Mouse (Mus musculus): ENCODE results near the gene Pitpnm2. TPM values are rescaled to one million over a fixed set of nuclear protein-coding genes. Genes with fewer than 3 reads are reported as not detected.
"Not testable (repeated sequence)": the region's sequence is repeated elsewhere in the genome, so short reads cannot be mapped to it uniquely, and the experiment has no call there.

Gene Pitpnm2
- polyA plus RNA-seq, 1 experiment from 2014 or later, result 4.0 TPM

DNA sequence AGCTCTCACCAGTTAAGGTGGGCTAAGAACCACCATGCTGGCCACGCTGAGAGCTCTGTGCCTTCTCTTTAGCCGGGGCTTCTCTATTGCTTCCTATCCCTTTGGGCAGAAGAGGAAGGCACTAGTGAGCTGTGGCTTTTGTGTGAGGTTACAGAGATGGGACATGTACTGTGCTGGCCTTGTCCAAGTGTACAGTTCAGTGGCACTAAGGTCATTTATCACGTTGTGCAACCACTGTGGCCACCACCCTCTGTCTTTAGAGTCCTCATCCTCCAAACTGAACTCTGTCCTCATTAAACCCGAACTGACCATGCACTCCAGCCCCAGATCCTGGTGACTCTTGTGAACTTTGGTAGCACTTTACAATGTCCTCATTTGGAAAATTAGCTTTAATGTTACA is 23.1 kb downstream of the Pitpnm2 start:
- WGBS, result 85% methylated on average over 4 of the region's 4 CpGs
- no peaks in the 10 kb centered on the region for H3K9me3 ChIP-seq
- no peaks in the 10 kb centered on the region for H3K36me3 ChIP-seq (replicated peaks)
- H3K4me3 ChIP-seq, result no peak overlapping the region
- H3K4me1 ChIP-seq, result peaks cover 43% of the 10 kb centered on the region
- peak overlapping the region; percentile 35; the same call in 1 of the 2 replicates for H3K27ac ChIP-seq (replicated peaks)
- no peak for DNase-seq (ENCODE audit: low spot score)
- H3K27me3 ChIP-seq (replicated peaks; ENCODE audit: low read depth, poor library complexity, severe bottlenecking), result no peaks in the 10 kb centered on the region

DNA sequence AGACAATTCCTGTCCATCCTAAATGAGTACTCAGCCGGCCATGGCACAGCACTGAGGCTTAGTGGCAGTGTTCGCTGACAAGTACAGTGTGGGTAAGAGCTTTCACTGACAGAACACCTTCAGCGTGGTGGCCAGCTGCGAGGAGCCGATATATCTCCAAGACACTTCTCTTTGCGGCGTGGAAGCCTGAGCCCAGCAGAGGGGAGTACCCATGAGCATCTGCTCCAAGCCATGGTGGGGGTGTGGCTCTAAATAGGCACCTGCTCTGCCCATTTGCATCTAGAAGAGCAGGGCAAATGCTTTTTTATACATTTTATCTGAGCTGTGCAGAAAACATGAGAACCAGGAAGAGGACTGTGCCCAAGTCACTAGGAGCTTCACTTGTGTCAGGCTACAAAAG is 23.7 kb downstream of the Pitpnm2 start:
- Histone ChIP-seq H3K9me3 (no peaks in the 10 kb centered on the region), H3K36me3 (replicated peaks) (no peaks in the 10 kb centered on the region), H3K4me1 (peaks cover 43% of the 10 kb centered on the region), H3K4me3 (no peak overlapping the region), H3K27me3 (replicated peaks; ENCODE audit: low read depth, poor library complexity, severe bottlenecking) (no peaks in the 10 kb centered on the region), H3K27ac (replicated peaks) (0 out of 2 replicates have a peak overlapping the region, but pooled peaks have one; percentile 35)
- DNase-seq (ENCODE audit: low spot score), result no peak
- 91% methylated on average over 7 of the region's 7 CpGs for WGBS

DNA sequence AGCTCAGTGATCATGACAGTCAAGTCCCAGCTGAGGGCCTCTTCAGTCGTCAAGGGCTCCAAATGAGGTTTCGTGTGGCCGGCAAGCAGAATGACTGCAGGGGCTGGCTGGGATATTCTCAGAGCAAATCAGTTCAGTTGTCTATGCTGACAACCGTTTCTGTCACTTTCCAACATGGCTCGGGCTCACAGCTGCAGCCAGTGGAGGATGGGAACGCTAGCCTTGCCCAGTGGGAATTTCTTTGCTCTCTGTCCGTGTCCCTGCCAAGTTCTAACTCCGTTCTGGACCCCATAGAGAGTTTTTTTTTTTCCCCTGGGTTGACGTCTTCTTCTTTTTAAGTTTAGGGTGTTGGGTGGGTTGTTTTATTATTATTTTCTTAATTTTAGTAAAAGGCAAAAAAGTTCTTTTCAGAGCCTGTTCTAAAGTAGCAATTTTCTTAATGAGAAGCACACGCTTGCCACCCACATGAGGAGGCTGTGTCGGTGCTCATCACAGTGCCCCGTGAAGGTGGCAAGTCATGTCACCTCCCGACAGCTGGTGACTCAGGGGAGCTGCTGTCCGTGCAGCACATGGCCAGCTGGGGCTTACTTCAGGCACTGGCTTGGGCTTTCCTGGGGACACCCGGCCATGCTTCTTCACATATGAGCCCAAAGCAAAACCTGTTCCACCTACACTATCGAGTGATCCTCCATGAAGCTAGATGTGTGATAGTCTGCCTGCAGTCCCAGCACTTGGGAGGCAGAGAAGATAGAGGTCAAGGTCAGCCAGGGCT is 25.1 kb downstream of the Pitpnm2 start:
- no peaks in the 10 kb centered on the region for H3K9me3 ChIP-seq
- no peaks in the 10 kb centered on the region for H3K27me3 ChIP-seq (replicated peaks; ENCODE audit: low read depth, poor library complexity, severe bottlenecking)
- H3K36me3 ChIP-seq (replicated peaks), result no peaks in the 10 kb centered on the region
- H3K27ac ChIP-seq (replicated peaks), result no peak overlapping the region
- DNase-seq (ENCODE audit: low spot score), result no peak
- 73% methylated on average over 16 of the region's 16 CpGs for WGBS
- no peak overlapping the region for H3K4me3 ChIP-seq
- peaks cover 43% of the 10 kb centered on the region for H3K4me1 ChIP-seq

DNA sequence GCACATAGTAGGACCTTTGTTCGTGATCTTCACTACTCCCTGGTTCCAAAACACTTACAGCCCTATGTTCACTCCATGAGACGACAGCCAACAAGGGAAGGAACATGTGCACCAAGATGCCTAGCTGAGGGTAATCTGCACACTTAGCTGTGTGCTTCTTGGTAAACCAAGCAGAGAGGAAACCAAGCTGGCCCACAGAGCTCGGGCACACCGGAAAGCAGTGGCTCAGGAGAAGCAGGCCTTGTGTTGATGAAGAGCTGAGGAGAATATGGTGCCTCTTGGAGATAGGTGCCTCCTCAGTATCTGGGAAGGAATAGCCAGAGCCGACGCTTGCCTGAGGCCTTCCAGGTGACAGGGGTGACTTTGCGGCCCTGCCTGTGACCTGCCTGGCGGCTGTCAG is 26.0 kb downstream of the Pitpnm2 start:
- Histone ChIP-seq H3K4me3 (no peak overlapping the region), H3K9me3 (no peaks in the 10 kb centered on the region), H3K27ac (replicated peaks) (no peak overlapping the region), H3K4me1 (peaks cover 43% of the 10 kb centered on the region), H3K36me3 (replicated peaks) (no peaks in the 10 kb centered on the region), H3K27me3 (replicated peaks; ENCODE audit: low read depth, poor library complexity, severe bottlenecking) (no peaks in the 10 kb centered on the region)
- WGBS, result 90% methylated on average over 8 of the region's 8 CpGs
- no peak for DNase-seq (ENCODE audit: low spot score)

- DNase-seq (ENCODE audit: low spot score), result no peak
- 88% methylated on average over 11 of the region's 11 CpGs for WGBS
- Histone ChIP-seq H3K27ac (replicated peaks) (no peak overlapping the region), H3K27me3 (replicated peaks; ENCODE audit: low read depth, poor library complexity, severe bottlenecking) (no peaks in the 10 kb centered on the region), H3K4me1 (peaks cover 47% of the 10 kb centered on the region), H3K9me3 (no peaks in the 10 kb centered on the region), H3K4me3 (no peak overlapping the region), H3K36me3 (replicated peaks) (no peaks in the 10 kb centered on the region)
Observed at GRCm38 (mm10) chr5:124222696-124223095, 26.9 kb downstream of the Pitpnm2 start.

GRCm38 (mm10) chr5:124221736-124222040 is 27.9 kb downstream of the Pitpnm2 start:
- Histone ChIP-seq H3K27ac (replicated peaks) (no peak overlapping the region), H3K9me3 (no peaks in the 10 kb centered on the region), H3K4me1 (peaks cover 38% of the 10 kb centered on the region), H3K27me3 (replicated peaks; ENCODE audit: low read depth, poor library complexity, severe bottlenecking) (no peaks in the 10 kb centered on the region), H3K36me3 (replicated peaks) (no peaks in the 10 kb centered on the region), H3K4me3 (no peak overlapping the region)
- WGBS, result 88% methylated on average over 7 of the region's 7 CpGs
- DNase-seq (ENCODE audit: low spot score), result no peak

DNA sequence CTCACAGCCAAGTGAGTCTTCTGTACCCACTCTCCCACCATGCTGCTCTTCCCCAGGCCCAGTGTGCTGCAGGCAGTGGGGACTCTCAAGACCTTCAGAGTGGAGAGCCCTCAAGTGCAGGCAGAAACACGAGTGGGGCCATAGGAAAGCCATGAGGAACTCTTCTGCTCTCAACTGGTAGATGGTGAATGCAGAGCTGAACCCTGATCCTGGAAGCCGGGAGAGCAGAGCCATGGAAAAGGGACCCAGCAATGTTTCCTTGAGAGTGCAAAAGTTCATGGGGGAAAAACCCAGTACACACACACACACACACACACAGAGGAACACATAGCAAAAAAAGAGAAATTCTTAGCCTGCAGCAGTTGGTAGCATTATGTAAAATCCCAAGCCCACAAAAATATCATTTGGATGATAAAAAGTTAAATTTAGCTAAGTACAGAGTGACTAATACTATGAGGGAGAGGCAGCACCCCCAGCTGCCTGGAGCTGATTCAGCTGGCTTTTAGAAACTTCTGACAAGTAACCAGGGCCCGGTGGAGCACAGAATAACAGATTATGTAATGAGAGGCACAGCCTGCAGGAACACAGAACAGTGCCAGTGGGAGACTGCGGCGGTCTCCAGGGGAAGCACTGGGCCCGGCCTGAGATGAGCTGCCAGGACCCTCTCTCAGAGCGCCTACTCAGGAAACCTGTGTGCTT is 28.4 kb downstream of the Pitpnm2 start:
- WGBS, result 82% methylated on average over 7 of the region's 7 CpGs
- Histone ChIP-seq H3K27ac (replicated peaks) (peak overlapping the region; percentile 30; the same call in 1 of the 2 replicates), H3K36me3 (replicated peaks) (no peaks in the 10 kb centered on the region), H3K4me1 (peaks cover 33% of the 10 kb centered on the region), H3K9me3 (no peaks in the 10 kb centered on the region), H3K27me3 (replicated peaks; ENCODE audit: low read depth, poor library complexity, severe bottlenecking) (no peaks in the 10 kb centered on the region), H3K4me3 (no peak overlapping the region)
- DNase-seq (ENCODE audit: low spot score), result no peak

- Histone ChIP-seq H3K4me1 (peaks cover 32% of the 10 kb centered on the region), H3K9me3 (no peaks in the 10 kb centered on the region), H3K27ac (replicated peaks) (0 out of 2 replicates have a peak overlapping the region, but pooled peaks have one; percentile 30), H3K36me3 (replicated peaks) (0 out of 2 replicates have a peak, but pooled peaks cover 2% of the 10 kb centered on the region), H3K4me3 (no peak overlapping the region), H3K27me3 (replicated peaks; ENCODE audit: low read depth, poor library complexity, severe bottlenecking) (no peaks in the 10 kb centered on the region)
- 88% methylated on average over 5 of the region's 5 CpGs for WGBS
- no peak for DNase-seq (ENCODE audit: low spot score)
Observed at GRCm38 (mm10) chr5:124220551-124220950, 29.0 kb downstream of the Pitpnm2 start.

DNA sequence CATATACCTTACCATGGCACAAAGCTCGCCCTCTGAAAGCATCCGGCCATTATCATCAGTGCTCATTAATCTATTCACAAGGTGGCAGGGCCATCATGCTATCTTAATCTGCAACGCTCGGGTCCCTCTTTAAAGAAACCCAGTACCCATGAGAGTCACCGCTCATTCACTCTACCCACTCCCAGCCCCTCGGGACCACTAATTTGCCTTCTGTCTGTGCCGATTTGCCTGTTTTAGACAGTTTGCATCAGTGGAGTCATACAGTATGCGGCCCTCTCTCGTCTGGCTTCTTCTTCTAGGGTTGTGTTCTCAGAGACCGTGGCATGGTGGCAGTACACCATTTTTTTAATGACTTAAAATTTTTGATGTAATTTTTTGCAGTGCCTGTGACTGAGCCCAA is 30.1 kb downstream of the Pitpnm2 start:
- WGBS, result 90% methylated on average over 10 of the region's 10 CpGs
- peaks cover 35% of the 10 kb centered on the region for H3K4me1 ChIP-seq
- H3K36me3 ChIP-seq (replicated peaks), result 0 out of 2 replicates have a peak, but pooled peaks cover 10% of the 10 kb centered on the region
- H3K9me3 ChIP-seq, result no peaks in the 10 kb centered on the region
- no peak overlapping the region for H3K4me3 ChIP-seq
- no peak for DNase-seq (ENCODE audit: low spot score)
- H3K27me3 ChIP-seq (replicated peaks; ENCODE audit: low read depth, poor library complexity, severe bottlenecking), result no peaks in the 10 kb centered on the region
- no peak overlapping the region for H3K27ac ChIP-seq (replicated peaks)

- Histone ChIP-seq H3K9me3 (no peaks in the 10 kb centered on the region), H3K4me1 (peaks cover 33% of the 10 kb centered on the region), H3K27me3 (replicated peaks; ENCODE audit: low read depth, poor library complexity, severe bottlenecking) (no peaks in the 10 kb centered on the region), H3K4me3 (no peak overlapping the region), H3K36me3 (replicated peaks) (0 out of 2 replicates have a peak, but pooled peaks cover 10% of the 10 kb centered on the region), H3K27ac (replicated peaks) (no peak overlapping the region)
- no peak for DNase-seq (ENCODE audit: low spot score)
- WGBS, result 88% methylated on average over 7 of the region's 7 CpGs
Observed at GRCm38 (mm10) chr5:124218986-124219385, 30.6 kb downstream of the Pitpnm2 start.

DNA sequence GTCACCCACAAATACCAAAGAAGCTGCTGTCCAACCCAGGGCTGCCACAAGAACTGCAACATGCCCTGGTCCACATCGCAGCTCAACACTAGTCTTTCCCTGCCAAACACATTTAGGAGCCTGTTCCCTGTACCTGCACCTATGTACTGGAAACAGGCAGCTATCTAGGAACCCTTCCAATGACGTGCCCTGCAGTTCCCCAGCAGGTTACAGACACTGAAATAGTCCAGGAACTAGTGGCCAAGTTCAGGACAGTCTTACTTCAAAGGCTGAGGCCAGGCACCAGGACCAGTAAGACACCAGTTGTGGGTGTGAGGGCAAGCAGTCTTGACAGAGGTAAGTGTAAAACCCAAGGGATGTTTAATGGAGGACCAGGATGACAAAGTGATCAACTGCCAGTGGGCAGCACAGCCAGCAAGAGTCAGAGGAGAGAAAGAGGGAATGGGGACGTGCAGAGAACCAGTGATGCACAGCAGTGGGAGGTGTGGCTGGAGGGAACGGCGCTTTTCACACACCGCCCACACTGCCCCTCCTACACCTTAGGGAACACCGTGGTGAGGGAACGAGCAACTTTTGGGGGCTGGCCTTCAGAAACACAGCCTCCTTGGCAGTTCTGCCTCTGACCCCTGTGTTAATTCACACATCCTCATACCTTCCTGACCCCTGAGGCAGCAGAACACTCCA is 31.9 kb downstream of the Pitpnm2 start:
- Histone ChIP-seq H3K4me1 (peaks cover 25% of the 10 kb centered on the region), H3K4me3 (no peak overlapping the region), H3K27ac (replicated peaks) (no peak overlapping the region), H3K27me3 (replicated peaks; ENCODE audit: low read depth, poor library complexity, severe bottlenecking) (no peaks in the 10 kb centered on the region), H3K9me3 (no peaks in the 10 kb centered on the region), H3K36me3 (replicated peaks) (peaks cover 19% of the 10 kb centered on the region; the same call in 1 of the 2 replicates)
- 58% methylated on average over 8 of the region's 8 CpGs for WGBS
- no peak for DNase-seq (ENCODE audit: low spot score)

DNA sequence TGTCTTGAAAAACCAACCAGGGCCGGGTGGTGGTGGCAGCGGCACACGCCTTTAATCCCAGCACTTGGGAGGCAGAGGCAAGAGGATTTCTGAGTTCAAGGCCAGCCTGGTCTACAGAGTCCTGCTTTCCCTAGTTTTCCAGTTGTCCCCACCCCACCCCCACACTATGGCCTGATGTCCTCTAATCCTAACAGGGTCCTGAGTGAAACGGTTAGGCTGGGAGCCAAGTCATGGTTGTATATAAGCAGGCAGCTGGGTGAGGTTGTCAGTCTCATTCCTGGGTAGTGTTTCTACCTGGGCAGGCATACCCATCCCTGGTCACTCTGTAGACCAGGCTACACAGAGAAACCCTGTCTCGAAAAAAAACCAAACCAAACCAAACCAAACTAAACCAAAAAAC is 32.5 kb downstream of the Pitpnm2 start:
- peaks cover 24% of the 10 kb centered on the region for H3K4me1 ChIP-seq
- not testable (repeated sequence) for H3K27me3 ChIP-seq (replicated peaks; ENCODE audit: low read depth, poor library complexity, severe bottlenecking); H3K27ac ChIP-seq (replicated peaks); H3K9me3 ChIP-seq; DNase-seq (ENCODE audit: low spot score); H3K4me3 ChIP-seq
- 94% methylated on average over 5 of the region's 5 CpGs for WGBS
- peaks cover 19% of the 10 kb centered on the region; the same call in 1 of the 2 replicates for H3K36me3 ChIP-seq (replicated peaks)

All from embryonic facial prominence, embryonic 10.5 days (tissue).